Mouse (Mus musculus) frontal cortex, postnatal 14 days (tissue): ENCODE results near the gene Foxl1.
A peak's percentile ranks its signal among the peaks of the same experiment; 100 is the strongest.

ENCODE experiments used
- DNase-seq, 2 experiments: peaks; one replicate each; pipeline ENCODE4 v3.0.0; 2022; ENCODE audit warnings: low spot score in 2 of 2

Foxl1 gene

GRCm38 (mm10) chr8:121092627-121093026 is 35.1 kb upstream of the Foxl1 start:
- peak; percentile 46 to 83 for DNase-seq

GRCm38 (mm10) chr8:121093496-121093895 is 34.2 kb upstream of the Foxl1 start:
- no peak for DNase-seq

DNA sequence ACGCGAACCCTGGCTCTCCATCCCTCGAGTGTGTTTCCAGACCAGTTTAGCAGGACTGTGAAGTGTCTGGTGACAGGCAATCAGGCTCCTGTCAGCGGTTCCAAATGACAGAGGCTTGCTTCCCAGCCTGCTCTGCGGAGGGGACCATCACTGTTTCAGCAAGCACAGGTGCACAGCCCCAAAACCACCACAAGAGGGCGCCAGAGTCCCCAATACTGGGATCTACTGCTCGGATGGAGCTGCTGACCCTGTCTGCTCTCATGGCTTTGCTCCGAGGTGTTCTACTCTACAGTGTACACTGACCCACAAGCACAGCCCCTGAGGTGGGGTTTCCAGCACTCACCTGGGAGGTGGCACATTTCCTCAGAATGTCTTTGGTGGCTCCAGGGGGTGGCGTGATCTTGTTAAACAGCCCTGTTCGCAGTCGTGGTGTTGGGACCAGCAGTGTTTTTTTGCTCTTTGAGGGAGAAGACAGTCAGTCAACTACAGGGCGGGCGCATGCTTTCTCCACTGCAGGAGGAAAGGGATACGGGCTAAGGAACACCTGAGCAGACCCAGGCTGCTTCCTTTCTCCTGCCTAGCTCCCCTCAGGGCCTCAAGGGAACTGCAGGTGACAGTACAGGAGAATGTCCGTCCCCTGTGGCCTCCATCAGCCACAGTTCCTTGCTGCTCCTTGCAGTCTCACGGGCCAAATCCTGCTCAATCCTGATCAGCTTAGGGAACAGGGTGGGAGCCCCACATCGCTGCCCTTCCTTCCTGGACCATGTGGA is 23.5 kb upstream of the Foxl1 start:
- DNase-seq: peak; percentile 41 to 71

DNA sequence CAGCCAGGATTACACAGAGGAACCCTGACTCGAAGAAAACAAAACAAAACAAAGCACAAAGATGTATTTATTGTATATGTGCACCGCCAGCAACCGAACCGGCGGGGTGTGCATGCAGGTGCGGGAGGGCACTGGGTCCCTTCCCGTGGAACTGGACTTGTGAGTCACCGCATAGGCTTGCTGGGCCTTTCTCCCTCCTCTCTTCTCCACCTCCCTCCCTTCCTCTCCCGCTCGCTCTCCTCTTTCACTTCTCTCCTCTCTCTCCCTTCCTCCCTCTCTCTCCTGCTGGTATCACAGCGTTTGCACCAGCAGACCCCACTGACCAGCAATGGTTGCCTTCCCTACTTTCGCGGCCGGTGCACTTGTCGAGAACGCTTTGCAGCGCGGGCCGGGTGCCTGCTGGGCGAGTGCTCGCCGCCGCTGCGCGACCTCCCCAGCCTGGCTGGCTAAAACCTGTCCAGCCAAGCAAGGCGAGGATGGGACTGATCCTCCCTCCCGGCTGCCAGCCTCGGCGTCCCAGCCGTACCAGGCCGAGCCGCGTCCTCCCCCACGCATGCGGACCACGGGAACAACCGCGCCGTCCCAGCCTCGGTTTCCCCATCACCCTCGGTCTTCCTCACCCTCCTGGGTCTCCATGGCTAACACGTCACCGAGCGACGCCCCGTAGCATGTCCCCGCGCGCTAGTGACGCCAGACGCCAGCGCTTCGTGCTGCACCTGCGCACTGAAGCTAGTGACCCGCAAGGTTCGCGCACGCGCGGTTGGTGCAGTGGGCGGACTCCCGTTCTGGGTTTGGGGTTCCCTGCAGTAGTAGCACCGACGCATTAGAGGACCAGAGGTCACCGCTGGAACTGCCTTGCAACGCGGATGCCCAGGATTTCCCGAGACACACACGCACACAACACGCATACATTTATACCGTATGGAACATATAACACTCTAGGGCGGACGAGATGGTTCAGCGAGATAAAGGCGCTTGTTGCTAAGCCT is 19.8 kb upstream of the Foxl1 start, which contains the start of gene Mthfsd:
Gene Mthfsd (minus strand): TSS at position 725 of the 989 bp plus-strand sequence.
- DNase-seq: peak; percentile 97 to 98

GRCm38 (mm10) chr8:121108657-121109056 is 19.1 kb upstream of the Foxl1 start:
- DNase-seq: no peak

DNA sequence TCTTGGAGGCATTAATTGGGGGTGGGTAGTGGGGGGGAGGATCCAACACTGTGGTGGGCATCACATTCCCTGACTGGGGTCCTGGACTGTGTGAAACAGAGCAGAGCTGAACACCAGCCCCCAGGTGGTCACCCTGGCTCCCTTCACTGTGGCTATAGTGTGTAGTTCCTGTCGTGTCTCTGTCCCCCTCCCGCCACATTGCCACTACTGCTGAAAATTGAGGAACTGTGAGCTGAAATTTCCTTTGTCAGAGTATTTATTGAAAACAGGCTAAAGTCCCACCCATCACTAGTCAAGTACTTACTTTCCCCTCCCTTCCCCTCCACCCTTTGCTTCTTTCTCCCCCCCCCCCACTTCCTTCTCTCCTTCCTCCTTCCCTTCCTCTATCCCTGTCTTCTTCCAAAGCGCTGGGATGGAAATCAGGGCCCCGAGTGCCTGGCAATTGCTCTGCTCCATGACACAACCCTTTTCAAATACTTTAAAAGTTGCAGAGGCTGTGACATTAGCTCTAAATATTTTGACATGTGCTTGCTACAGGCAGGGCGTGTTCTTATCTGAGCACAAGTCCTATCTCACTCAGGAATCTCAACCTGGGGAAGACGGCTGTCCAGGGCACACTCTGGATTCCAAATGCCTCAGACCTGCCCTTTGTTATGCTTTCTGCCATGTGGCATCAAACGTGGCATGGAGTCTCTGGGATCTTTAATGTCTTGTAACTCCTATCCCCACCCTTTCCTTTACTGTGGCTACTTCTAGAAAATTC is 16.4 kb upstream of the Foxl1 start:
- no peak for DNase-seq

DNA sequence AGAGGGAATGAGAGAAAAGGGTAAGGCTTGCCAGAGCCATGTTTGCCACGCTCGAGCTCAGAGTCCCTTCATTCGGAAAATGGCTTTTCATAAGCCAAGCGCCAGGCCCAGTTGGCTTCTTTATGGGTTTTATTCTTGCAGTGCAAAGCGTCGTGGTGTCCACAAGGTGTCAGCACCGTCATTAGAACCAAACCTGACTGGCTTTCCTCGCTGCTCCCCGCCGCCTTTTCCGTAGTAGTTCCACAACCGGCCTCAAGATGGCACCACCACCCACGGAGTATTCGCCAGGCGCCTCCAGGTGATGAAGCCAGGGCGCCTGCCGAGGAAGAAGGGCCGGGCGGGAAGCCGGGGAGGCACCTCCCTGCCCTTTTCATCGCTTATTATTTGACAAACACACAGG is 14.5 kb upstream of the Foxl1 start:
- DNase-seq: peak; percentile 87 to 96

DNA sequence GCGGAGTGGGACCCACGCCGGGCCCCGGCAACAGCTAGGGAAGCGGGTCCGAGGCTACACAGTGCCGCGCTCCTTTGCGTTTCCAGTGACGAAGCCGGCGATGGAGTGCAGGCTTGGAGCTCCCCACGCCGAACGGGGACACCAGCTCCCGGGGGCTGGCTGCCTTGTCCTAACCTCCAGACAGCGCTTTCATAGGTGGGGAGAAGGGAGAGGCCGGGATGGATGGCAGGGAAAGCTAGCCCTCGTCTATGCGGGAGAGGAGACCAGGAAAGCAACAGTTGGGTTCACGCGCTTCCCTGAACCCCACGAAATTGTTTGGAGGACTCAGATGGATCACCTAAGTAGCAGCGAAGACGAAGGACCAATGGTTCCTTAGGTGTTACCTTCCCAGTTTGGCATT is 12.6 kb upstream of the Foxl1 start:
- DNase-seq: no peak

GRCm38 (mm10) chr8:121115948-121116347 is 11.8 kb upstream of the Foxl1 start, which contains the start of gene Foxc2:
Gene Foxc2 (plus strand): TSS chr8:121116171.
- peak; percentile 38 to 60 for DNase-seq

GRCm38 (mm10) chr8:121116591-121117185 is 11.1 kb upstream of the Foxl1 start:
- no peak for DNase-seq

GRCm38 (mm10) chr8:121117186-121117651 is 10.5 kb upstream of the Foxl1 start:
- no peak for DNase-seq

- no peak for DNase-seq
Measured at GRCm38 (mm10) chr8:121117906-121118305, 9.8 kb upstream of the Foxl1 start.

DNA sequence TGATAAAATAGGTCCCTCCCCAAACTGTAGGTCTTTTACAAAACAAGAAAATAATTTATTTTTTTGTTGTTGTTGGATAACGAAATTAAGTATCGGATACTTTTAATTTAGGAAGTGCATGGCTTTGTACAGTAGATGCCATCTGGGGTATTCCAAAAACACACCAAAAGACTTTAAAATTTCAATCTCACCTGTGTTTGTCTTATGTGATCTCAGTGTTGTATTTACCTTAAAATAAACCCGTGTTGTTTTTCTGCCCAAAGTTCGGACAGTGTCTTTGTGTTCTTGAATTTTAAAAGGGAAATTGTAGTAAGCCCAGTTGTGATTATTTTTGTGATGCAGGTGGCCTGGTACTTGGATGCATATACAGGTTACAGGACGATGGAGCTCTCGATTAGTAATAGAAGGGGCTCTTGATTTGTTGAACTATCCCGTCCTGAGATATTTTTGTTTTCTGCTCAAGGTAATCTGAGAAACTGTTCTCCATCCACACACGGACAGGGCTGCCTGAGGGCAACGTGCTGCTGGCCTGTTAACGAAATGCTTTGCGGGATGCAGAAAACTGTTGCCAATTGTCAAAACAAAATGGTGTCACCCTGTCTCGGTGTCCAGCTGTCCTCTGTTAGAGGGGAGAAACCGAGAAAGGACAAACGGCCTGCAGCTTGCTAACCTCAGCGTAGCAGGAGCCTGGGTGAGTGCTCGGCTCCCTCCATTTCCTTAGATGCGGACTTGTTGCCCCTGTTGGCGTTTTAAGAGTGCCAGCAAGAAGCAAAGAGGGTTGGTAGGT is 8.9 kb upstream of the Foxl1 start:
- DNase-seq: no peak

DNA sequence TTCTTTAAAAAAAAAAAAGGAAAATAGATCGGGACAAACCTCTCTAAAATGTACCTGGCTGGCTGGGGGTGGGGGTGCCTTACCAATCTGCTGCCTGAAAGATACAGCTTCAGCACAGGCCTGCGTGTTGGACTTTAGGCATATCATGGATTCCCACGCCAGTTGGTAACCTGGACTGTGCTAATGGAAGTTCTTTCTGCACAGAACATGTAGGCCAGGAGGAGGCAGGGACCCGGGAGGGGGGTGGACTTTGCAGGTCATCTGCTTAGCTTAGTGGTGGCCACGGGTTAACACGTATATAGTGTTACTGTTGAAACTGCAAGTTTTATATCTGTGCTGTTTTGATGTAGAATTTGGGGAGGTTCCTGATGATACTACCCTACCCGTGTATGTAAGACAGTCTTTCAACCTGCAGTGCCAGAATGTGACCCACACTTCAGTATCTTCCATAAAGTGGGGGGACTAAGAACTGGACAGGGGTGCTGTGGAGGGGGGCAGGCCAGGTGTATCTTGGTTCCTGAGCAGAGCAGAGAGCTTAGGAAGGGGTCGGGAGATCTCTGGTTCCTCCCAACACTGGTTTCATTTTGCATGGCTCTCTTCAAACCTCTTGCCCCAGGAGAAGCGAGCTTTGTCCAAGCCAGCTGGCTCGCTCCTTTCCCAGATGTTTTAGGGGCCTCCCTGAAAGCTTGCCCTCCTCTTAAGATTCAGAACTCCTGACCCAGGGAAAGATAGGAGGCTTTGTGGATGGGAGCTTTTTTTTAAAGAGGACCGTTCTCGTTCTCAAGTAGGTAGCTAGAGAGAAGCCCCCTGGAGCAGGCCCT is 7.9 kb upstream of the Foxl1 start:
- DNase-seq: no peak

DNA sequence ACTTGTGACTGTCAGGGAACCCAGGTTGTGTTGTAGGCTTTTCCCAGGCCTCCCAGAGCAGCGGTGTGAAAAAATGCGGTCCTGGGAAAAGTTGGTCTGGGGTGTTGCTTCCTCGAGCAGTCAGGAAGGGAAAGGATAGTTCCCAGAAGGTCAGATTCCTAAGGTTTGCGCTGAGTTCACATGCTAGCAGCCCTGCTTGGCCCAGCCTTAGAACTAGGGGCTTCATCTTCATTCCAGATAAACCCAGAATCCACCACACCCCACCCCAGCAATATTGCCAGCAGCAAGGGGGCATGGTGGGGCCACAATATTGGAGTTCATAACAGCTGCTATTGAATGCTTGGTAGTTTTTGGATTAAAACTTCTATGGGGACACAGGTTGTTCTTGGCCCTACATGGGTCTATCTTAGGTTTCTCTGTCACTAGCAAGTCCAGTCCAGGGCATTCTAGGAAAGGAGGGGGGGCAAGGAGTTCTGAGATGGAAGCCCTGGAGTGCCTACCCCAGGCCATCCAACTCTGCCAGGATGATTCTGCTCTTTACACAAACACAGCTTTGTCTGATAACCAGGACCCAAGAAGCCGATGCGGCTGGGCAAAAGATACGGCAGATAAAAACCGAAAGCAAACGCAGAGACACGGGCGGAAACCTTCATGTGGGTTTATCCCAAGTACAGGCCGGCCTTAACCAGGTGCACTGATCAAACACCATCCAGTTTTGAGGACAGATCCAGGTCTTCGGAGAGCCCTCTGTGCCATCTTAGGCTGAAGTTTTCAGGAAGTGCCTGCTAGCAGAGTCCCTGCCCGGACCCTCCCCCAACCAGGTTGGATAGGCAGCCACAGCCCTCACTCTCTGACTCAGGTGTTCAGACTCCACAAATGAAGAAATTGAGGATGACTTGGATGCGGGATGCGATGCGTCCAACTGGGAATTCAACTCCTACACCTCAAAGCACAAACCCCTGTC is 7.0 kb upstream of the Foxl1 start:
- DNase-seq: no peak

- DNase-seq: no peak
Measured at GRCm38 (mm10) chr8:121121704-121122103, 6.0 kb upstream of the Foxl1 start.

GRCm38 (mm10) chr8:121122368-121122767 is 5.4 kb upstream of the Foxl1 start:
- no peak for DNase-seq

- no peak for DNase-seq
Measured at GRCm38 (mm10) chr8:121123113-121123512, 4.6 kb upstream of the Foxl1 start.
